Mouse (Mus musculus): ENCODE data around the gene Col20a1. TPM values are rescaled to one million over a fixed set of nuclear protein-coding genes. Genes with fewer than 3 reads are reported as not detected.

The Col20a1 gene
- polyA plus RNA-seq (2015; fragmentation: Nextera tagmentation; extraction: Ambion mirVana) = 3.3 and 3.5 TPM in 2 replicates

DNA sequence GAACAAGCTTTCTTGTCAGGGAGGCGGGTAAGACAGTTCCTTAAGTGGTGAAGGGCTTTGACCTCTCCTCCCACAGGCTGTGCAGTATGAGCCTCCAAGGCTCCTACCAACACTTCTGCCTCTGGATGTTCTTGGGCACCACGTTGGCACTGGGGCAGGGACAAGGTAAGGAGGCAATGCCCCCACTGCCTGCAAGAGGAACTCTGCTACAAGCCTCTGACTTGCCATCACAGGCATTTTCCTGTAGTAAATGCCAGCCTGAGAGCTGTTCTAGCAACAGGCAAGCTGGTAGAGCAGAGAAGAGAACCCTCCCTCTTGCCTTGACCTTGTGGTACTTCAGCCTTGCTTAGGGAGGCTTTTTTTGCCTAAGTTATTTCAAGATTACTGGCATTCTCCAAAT is at the start of gene Col20a1:
Col20a1 (plus strand) TSS at position 87 of the 400 bp plus-strand sequence.
- Histone ChIP-seq H3K4me3 (replicated peaks) (no peak within 1 kb of the TSS), H3K27me3 (no peaks in the 10 kb centered on the region), H3K36me3 (peaks cover 21% of the 10 kb centered on the region), H3K4me2 (replicated peaks) (no peak within 1 kb of the TSS), H3K4me1 (peaks cover 7% of the 10 kb centered on the region; the same call in 1 of the 2 replicates), H3K9ac (no peak within 1 kb of the TSS), H3K9me3 (replicated peaks) (no peaks in the 10 kb centered on the region), H3K27ac (replicated peaks) (no peak within 1 kb of the TSS; the same call in 1 of the 2 replicates)
- 55% methylated on average over 2 of the region's 2 CpGs for WGBS
- no peak for ATAC-seq (ENCODE audit: insufficient number of reproducible peaks, low FRiP score, low TSS enrichment, low read depth)

DNA sequence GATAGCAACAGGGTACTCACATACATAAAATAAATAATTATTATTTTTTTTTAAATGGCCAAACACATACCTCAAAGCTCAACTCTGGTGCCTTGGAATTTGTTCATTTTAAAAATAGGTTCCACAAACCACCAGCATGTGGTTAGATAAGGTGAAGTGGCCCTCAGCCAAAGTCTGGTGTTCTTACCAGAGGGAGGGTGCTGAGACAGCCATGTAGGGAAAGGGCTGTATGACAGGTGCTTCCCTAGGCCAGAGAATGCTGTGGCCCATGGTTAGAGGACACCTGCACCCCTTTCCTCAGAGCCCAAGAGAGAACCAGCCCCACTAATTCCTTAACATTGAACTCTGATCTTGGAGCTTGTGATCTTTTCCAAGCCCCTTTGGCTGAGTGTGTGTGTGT is 46.1 kb upstream of the Col20a1 start:
- H3K27me3 ChIP-seq = no peaks in the 10 kb centered on the region
- no peaks in the 10 kb centered on the region for H3K36me3 ChIP-seq
- no peak overlapping the region for H3K9ac ChIP-seq
- H3K4me1 ChIP-seq = no peaks in the 10 kb centered on the region
- H3K27ac ChIP-seq (replicated peaks) = no peak overlapping the region
- no peak overlapping the region for H3K4me3 ChIP-seq (replicated peaks)
- ATAC-seq (ENCODE audit: insufficient number of reproducible peaks, low FRiP score, low TSS enrichment, low read depth) = no peak
- no peak overlapping the region for H3K4me2 ChIP-seq (replicated peaks)
- no peaks in the 10 kb centered on the region for H3K9me3 ChIP-seq (replicated peaks)

DNA sequence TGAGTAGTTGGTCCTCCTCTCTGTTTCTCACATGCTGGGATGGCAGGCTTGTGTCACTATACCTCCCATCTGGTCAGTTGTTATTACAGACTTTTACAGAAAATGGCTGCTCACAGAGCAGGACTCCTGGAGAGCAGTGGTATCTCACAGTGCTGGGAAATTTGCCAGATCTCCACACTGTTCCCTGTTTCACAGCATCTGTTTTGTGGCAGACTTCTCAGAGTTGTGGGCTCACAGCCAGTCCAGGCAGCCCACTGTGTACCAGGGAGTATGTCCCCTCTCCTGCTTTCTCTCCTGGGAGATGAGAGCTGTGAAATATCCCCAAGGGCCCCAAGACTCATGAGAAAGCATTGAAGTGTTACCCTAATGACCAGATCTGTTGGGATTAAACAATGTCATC is 44.5 kb upstream of the Col20a1 start:
- H3K27me3 ChIP-seq = no peaks in the 10 kb centered on the region
- H3K9me3 ChIP-seq (replicated peaks) = no peaks in the 10 kb centered on the region
- no peak for ATAC-seq (ENCODE audit: insufficient number of reproducible peaks, low FRiP score, low TSS enrichment, low read depth)
- no peak overlapping the region for H3K27ac ChIP-seq (replicated peaks)
- no peak overlapping the region for H3K9ac ChIP-seq
- H3K36me3 ChIP-seq = no peaks in the 10 kb centered on the region
- H3K4me3 ChIP-seq (replicated peaks) = no peak overlapping the region
- no peak overlapping the region for H3K4me2 ChIP-seq (replicated peaks)
- H3K4me1 ChIP-seq = no peaks in the 10 kb centered on the region

DNA sequence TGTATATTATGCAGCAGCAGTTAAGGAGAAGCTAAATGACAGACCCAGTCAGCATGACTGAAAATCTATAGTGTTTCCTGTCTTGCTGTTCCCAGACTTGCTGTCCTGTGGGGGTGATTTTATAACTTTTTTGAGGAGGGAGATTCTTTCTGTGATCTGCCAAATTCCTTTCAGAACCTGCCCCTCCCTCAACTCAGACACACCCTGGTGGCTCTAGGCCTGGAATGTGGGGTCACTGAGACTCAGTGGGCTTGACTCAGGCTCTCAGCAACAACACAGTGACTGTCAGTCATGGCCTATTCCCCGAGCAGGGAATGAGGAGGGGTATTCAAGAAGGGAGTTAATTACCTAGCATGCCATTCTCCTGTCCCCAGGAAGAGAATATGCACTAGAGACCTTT is 36.4 kb upstream of the Col20a1 start:
- H3K4me2 ChIP-seq (replicated peaks) = no peak overlapping the region
- no peak overlapping the region for H3K4me3 ChIP-seq (replicated peaks)
- no peak for ATAC-seq (ENCODE audit: insufficient number of reproducible peaks, low FRiP score, low TSS enrichment, low read depth)
- no peak overlapping the region for H3K9ac ChIP-seq
- no peak overlapping the region for H3K27ac ChIP-seq (replicated peaks)
- H3K4me1 ChIP-seq = peaks cover 9% of the 10 kb centered on the region
- H3K36me3 ChIP-seq = no peaks in the 10 kb centered on the region
- no peaks in the 10 kb centered on the region for H3K9me3 ChIP-seq (replicated peaks)
- peaks cover 18% of the 10 kb centered on the region for H3K27me3 ChIP-seq
- WGBS = 20% methylated on average over 1 of the region's 1 CpGs

DNA sequence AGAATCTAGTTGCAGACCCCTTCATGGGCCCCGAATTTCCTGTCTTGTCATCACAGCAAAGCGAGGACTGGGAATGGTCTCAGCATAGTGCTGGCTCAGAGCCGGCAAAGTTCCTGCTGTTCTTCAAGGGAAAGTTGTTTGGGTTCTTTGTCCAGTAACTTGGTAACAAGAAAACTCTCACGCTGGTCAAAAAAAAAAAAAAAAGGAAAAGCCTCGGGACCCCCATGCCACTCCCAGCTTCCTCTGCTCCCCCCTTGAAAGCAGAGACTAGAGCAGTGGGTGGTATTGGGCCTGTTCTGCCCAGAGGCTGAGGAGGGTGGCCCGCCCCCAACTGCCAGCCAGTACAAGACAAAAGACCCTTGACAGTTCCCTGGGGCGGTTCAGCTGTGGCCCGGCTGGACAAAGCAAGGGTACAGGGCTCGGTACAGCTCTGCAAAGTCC is 33.6 kb upstream of the Col20a1 start:
- WGBS = 10% methylated on average over 9 of the region's 9 CpGs
- Histone ChIP-seq H3K4me2 (replicated peaks) (peak overlapping the region; percentile 89; the same call in 1 of the 2 replicates), H3K27ac (replicated peaks) (no peak overlapping the region), H3K9me3 (replicated peaks) (no peaks in the 10 kb centered on the region), H3K9ac (no peak overlapping the region), H3K4me3 (replicated peaks) (no peak overlapping the region), H3K4me1 (peaks cover 9% of the 10 kb centered on the region), H3K36me3 (no peaks in the 10 kb centered on the region), H3K27me3 (peaks cover 33% of the 10 kb centered on the region)
- ATAC-seq (ENCODE audit: insufficient number of reproducible peaks, low FRiP score, low TSS enrichment, low read depth) = 0 out of 2 replicates have a peak, but pooled peaks have one; percentile 12

DNA sequence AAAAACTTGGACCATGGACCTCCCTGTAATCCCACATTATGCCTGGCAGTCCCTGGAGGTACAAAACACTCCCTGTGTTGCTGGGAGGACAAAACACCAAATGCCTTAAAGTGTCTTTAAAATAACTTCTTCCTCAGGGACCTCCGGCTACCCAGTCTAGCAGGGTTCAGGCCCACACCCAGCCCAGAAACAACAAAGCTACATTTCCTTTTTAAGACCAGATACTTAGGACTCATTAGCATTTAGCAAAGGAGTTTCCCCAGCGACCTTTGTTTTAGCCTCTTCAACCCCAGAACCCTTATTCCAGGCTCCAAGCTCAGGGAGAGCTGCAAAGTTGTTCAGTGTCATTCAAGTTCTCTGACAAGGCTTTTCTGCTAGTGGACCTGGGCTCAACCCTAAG is 32.7 kb upstream of the Col20a1 start:
- no peak overlapping the region for H3K27ac ChIP-seq (replicated peaks)
- H3K4me1 ChIP-seq = peaks cover 9% of the 10 kb centered on the region

DNA sequence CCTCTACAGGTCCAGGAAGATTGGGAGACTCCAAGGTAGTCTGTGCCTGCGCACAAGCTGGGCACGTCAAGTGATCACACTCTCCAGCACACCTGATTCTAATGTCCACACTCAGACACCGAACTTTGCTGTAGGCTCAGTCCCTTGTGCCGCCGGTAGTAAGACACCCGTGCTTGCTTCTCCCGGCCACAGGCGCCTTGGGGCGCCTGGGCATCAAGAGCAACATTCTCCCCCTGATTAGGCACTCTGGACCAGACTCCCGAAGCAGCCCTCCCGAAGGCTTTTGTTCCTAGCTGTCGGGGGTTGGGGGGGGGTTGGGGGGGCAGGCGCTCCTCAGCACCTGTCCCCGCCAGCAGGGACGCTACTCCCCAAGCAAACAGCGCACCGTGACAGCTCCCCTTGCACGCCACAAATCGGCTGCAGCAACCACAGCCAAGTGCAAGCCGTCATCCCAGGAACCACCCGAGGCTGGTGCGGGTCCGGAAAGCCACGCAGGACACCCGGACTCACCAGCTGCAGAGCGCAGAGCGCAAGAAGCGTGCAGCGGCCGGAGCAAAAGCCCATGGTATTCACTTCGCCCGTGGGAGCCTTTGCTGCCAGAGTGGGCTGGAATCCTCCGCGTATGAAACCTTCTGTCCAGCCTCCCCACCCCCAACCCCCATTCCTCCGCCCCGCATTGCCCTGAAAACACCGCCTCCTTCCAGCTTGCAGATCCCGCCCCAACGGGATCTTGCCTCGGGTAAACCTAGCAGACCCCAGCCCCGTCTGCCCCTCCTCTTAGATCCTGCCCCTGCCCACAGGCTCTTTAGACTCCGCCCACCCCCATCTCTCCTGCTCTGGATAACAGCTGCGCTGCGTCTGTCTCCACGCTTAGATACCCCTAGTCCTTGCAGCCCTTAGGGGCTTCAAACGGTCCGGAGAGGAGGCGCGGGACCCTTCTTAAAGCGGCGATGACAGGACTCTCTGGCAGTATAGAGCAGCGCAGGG is 32.0 kb upstream of the Col20a1 start, which contains the start of gene Nkain4:
Nkain4 (minus strand) TSS at position 639 of the 987 bp plus-strand sequence.
- H3K4me3 ChIP-seq (replicated peaks) = peak within 1 kb of the TSS; percentile 54
- under 1% methylated on average over 51 of the region's 52 CpGs for WGBS
- H3K27me3 ChIP-seq = peaks cover 33% of the 10 kb centered on the region
- H3K27ac ChIP-seq (replicated peaks) = no peak within 1 kb of the TSS
- H3K9ac ChIP-seq = peak within 1 kb of the TSS; percentile 31; the same call in 1 of the 2 replicates
- no peaks in the 10 kb centered on the region for H3K36me3 ChIP-seq
- H3K4me1 ChIP-seq = peaks cover 9% of the 10 kb centered on the region
- H3K9me3 ChIP-seq (replicated peaks) = no peaks in the 10 kb centered on the region
- peak within 1 kb of the TSS; percentile 89 for H3K4me2 ChIP-seq (replicated peaks)
- ATAC-seq (ENCODE audit: insufficient number of reproducible peaks, low FRiP score, low TSS enrichment, low read depth) = peak; percentile 87

More for the DNA sequence above, 32.7 kb upstream of the Col20a1 start:
- Histone ChIP-seq H3K36me3 (no peaks in the 10 kb centered on the region), H3K27me3 (peaks cover 33% of the 10 kb centered on the region), H3K9me3 (replicated peaks) (no peaks in the 10 kb centered on the region), H3K4me3 (replicated peaks) (peak overlapping the region; percentile 54), H3K4me2 (replicated peaks) (peak overlapping the region; percentile 89), H3K9ac (0 out of 2 replicates have a peak overlapping the region, but pooled peaks have one; percentile 31)
- ATAC-seq (ENCODE audit: insufficient number of reproducible peaks, low FRiP score, low TSS enrichment, low read depth) = no peak
- 18% methylated on average over 2 of the region's 2 CpGs for WGBS

DNA sequence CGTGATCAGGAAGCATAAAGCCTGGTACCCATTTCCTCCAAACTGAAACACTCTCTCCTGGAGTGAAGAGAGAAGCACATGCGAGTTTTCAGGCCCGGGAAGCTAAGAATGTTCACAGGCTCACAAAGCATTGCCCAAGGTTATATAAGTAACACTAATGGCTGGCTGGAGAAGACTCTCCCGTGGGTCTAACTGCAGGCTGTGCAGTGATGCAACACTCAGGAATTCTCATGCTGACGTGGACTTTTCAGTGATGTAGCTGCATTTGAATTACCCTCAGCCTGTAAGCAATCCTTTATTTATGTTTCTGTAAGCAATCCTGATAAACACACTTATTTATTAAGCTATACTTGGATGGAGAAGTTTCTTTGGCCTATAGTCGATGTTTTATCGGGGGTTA is 26.7 kb upstream of the Col20a1 start:
- Histone ChIP-seq H3K4me1 (no peaks in the 10 kb centered on the region), H3K9ac (no peak overlapping the region), H3K27me3 (peaks cover 18% of the 10 kb centered on the region; the same call in 1 of the 2 replicates), H3K4me3 (replicated peaks) (no peak overlapping the region), H3K4me2 (replicated peaks) (no peak overlapping the region), H3K9me3 (replicated peaks) (no peaks in the 10 kb centered on the region), H3K27ac (replicated peaks) (no peak overlapping the region), H3K36me3 (no peaks in the 10 kb centered on the region)
- ATAC-seq (ENCODE audit: insufficient number of reproducible peaks, low FRiP score, low TSS enrichment, low read depth) = no peak
- WGBS = 57% methylated on average over 7 of the region's 7 CpGs

DNA sequence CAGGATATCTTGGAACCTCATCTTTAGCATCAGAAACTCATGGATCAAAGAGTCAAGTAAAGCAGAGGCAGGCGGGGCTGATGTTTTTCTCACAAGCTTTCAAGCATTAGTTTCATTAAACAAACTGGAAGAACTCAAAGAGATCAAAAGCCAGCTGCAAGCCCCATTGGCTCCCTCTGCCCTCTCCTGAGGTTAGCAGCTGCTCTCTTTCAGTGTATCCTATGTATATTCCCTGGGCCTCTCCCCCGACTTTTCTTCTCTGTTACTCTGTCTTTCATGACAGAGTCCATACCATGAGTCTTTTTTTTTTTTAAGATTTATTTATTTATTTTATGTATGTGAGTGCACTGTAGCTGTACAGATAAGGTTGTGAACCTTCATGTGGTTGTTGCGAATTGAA is 26.1 kb upstream of the Col20a1 start:
- H3K9ac ChIP-seq = no peak overlapping the region
- no peaks in the 10 kb centered on the region for H3K9me3 ChIP-seq (replicated peaks)
- no peak overlapping the region for H3K27ac ChIP-seq (replicated peaks)
- WGBS = 65% methylated on average over 3 of the region's 3 CpGs
- no peak overlapping the region for H3K4me3 ChIP-seq (replicated peaks)
- H3K4me2 ChIP-seq (replicated peaks) = no peak overlapping the region
- H3K4me1 ChIP-seq = no peaks in the 10 kb centered on the region
- ATAC-seq (ENCODE audit: insufficient number of reproducible peaks, low FRiP score, low TSS enrichment, low read depth) = no peak
- H3K27me3 ChIP-seq = peaks cover 16% of the 10 kb centered on the region; the same call in 1 of the 2 replicates
- no peaks in the 10 kb centered on the region for H3K36me3 ChIP-seq

DNA sequence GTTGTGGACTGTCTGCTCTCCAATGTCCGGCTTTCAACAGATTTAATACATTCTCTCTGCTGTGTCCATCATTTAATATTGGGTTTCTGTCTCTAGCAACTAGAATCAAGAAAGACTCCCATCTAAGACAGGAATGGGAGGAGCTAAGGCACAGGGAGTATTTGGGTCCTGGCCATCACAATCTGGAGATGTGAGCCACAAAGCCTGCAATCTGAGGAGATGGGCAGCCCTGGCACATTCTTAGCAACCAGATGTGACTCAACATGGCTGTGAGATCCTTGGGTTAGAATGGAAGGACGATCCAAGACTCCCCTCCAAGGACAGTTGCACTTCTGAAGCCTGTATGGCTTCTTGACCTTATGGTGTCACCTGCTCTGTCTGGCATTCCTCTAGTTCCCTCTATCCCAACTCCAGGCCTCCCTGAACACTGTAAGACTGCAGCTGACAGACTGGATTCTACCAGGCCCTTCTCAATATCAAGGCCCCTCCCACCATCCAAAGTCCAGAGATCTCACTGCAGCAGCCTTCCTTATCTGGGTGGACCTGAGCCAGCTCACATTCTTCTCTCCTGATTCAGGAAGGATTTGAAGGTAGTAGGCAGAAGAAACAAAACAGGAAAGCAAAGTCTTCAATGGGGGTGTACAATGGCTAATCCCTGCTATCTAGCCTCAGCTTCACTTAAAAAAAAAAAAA is 23.6 kb upstream of the Col20a1 start:
- no peaks in the 10 kb centered on the region for H3K9me3 ChIP-seq (replicated peaks)
- H3K4me1 ChIP-seq = peaks cover 7% of the 10 kb centered on the region; the same call in 1 of the 2 replicates
- WGBS = 67% methylated on average over 2 of the region's 2 CpGs
- peaks cover 3% of the 10 kb centered on the region; the same call in 1 of the 2 replicates for H3K27me3 ChIP-seq
- no peak overlapping the region for H3K27ac ChIP-seq (replicated peaks)
- H3K4me3 ChIP-seq (replicated peaks) = no peak overlapping the region
- no peak overlapping the region for H3K4me2 ChIP-seq (replicated peaks)
- no peak for ATAC-seq (ENCODE audit: insufficient number of reproducible peaks, low FRiP score, low TSS enrichment, low read depth)
- no peaks in the 10 kb centered on the region for H3K36me3 ChIP-seq
- H3K9ac ChIP-seq = no peak overlapping the region

DNA sequence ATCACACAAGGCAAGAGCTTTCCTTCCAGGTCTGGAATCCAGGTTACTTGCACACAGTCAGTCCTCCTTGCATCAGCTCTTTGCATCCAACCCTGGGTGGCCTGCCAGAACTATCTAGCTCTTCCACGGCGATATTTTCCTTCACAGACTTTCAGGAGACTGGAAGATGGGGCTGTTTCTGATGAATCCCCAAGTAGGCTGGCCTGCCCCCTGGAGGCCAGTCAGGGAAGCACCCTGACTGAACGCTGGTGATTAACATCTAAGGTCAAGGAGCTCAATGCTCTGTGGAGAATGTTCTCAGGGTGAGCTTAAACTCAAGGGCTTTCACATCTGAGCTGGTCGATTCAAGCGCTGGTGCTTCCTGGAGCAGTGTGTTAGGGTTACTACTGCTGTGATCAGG is 22.4 kb upstream of the Col20a1 start:
- Histone ChIP-seq H3K9ac (no peak overlapping the region), H3K27me3 (peaks cover 3% of the 10 kb centered on the region; the same call in 1 of the 2 replicates), H3K27ac (replicated peaks) (no peak overlapping the region), H3K4me3 (replicated peaks) (no peak overlapping the region), H3K9me3 (replicated peaks) (no peaks in the 10 kb centered on the region), H3K4me2 (replicated peaks) (no peak overlapping the region), H3K36me3 (0 out of 2 replicates have a peak, but pooled peaks cover 4% of the 10 kb centered on the region), H3K4me1 (peaks cover 15% of the 10 kb centered on the region)
- WGBS = 7% methylated on average over 5 of the region's 5 CpGs
- ATAC-seq (ENCODE audit: insufficient number of reproducible peaks, low FRiP score, low TSS enrichment, low read depth) = no peak

Measured in embryonic facial prominence, embryonic 15.5 days (tissue).